Mouse (Mus musculus) bone marrow macrophage, adult 2 months (primary cell): ENCODE data around the gene Cenpa. TPM values are rescaled to one million over a fixed set of nuclear protein-coding genes. Genes with fewer than 3 reads are reported as not detected.

Experiments used
- H3K27ac ChIP-seq: 2 replicates; pipeline ENCODE4 v1.5.1; 2012; ENCODE audit warnings: low read depth, low read length; ENCODE audit not compliant: insufficient read depth
- H3K4me1 ChIP-seq: 2 replicates; pipeline ENCODE4 v1.6.1; 2012; ENCODE audit warnings: low read length; ENCODE audit not compliant: control insufficient read depth, insufficient read depth
- H3K4me3 ChIP-seq: 2 replicates; pipeline ENCODE4 v1.5.1; 2012; ENCODE audit warnings: mild to moderate bottlenecking, low read length, moderate library complexity; ENCODE audit not compliant: insufficient read depth
- CTCF ChIP-seq: IDR thresholded peaks from 2 replicates; pipeline ENCODE4 v1.5.1; 2012; ENCODE audit warnings: low read depth, mild to moderate bottlenecking, low read length, moderate library complexity
- POLR2A ChIP-seq: IDR thresholded peaks from 2 replicates; pipeline ENCODE4 v1.6.1; 2012; ENCODE audit warnings: mild to moderate bottlenecking, low read depth, low read length, borderline replicate concordance
- polyA plus RNA-seq: library from polyadenylated mRNA; stranded (reverse); fragments of >200 nt; gene quantifications from 2 replicates; pipeline ENCODE4 v1.2.4, GENCODE M21; 2012; ENCODE audit not compliant: missing spikeins, insufficient read depth, insufficient read length

The Cenpa gene
- polyA plus RNA-seq, 1 experiment = 81.0 TPM

DNA sequence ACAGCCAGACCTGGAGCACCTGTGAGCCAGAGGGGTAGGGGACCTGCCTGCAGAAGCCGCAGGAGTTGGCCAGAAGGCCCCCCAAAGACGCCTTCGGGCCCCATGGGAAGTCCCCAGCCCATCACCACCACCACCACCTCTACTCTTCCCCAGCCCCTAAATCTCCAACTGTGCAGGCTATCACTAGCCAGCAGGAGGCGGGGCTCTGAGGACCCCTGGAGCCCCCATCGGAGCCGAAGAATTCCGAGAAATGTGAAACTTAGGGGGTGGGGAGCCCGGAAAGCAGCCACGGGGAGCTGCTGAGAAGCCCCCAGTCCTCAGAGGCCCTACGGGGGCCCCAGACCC lies 43.8 kb upstream of the Cenpa start:
- H3K4me1 ChIP-seq = peaks cover 8% of the 10 kb centered on the region
- H3K27ac ChIP-seq = no peak overlapping the region
- peak overlapping the region; percentile 6 for H3K4me3 ChIP-seq
- no peak for TF ChIP-seq CTCF

DNA sequence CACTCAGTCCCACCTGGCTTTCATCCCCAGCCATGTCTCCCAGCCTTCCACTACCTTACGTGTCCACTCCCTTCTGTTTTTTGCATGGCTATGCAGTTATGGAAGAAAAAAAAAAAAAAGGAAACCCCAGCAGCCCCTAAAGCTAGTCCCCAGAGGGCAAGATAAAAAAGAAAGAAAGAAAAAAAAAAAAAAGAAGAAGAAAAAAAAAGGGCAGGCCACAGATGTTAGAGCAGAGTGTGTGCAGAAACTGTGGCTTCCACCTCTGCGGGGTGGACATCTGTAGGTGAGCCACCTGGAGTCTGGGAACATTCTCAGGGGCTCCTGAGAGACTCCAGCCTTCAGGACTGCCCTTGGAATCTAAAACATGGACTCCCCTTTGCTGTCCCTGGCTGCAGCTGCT lies 43.2 kb upstream of the Cenpa start:
- Histone ChIP-seq H3K4me1 (peaks cover 8% of the 10 kb centered on the region), H3K4me3 (no peak overlapping the region), H3K27ac (no peak overlapping the region)
- no peak for TF ChIP-seq POLR2A
- no peak for TF ChIP-seq CTCF

GRCm38 (mm10) chr5:30624311-30624710 lies 42.3 kb upstream of the Cenpa start:
- Histone ChIP-seq H3K4me1 (peaks cover 8% of the 10 kb centered on the region), H3K27ac (no peak overlapping the region), H3K4me3 (no peak overlapping the region)
- TF ChIP-seq POLR2A (no peak), CTCF (no peak)

DNA sequence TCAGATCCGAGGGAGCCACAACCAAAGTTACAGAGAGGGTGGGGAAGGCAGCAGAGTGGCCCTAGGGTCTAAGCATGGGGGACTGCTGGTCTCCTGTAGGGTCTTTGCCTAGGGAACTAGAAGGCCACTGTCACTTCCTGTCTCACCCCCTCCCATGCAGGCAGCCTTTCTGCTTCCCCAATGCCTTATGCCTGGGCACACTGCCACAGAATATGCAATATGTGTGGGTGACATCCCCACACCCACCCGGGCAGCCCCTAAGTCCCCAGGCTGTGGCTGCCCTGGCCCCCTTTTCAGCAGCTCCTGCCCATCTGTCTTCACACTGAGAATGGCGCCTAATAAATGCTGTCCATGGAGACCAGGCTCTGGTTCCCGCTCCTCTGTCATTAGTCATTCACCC lies 41.7 kb upstream of the Cenpa start:
- no peak for TF ChIP-seq POLR2A
- TF ChIP-seq CTCF = no peak

DNA sequence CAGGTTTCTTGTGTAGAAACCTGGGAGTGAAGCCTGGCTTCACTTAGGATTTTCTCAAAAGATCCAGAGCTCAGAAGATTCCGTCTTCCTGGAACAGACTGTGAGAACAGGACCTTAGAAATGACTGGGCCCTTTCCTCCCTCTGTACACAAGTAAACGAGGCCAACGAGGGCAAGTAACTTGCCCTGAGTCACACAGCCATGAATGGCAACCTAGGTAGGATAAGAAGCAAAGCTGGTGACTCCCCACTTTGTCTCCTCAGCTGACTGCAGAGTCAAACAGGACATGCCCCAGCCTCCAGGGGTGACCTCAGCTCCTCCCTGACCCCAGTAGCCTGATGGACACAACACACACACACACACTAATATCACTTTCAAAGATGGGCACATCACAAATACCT lies 41.2 kb upstream of the Cenpa start:
- H3K4me1 ChIP-seq = peaks cover 8% of the 10 kb centered on the region
- no peak overlapping the region for H3K4me3 ChIP-seq
- no peak overlapping the region for H3K27ac ChIP-seq
- TF ChIP-seq POLR2A (no peak), CTCF (no peak)

More for the DNA sequence above, 41.7 kb upstream of the Cenpa start:
- Histone ChIP-seq H3K4me3 (no peak overlapping the region), H3K4me1 (peaks cover 8% of the 10 kb centered on the region), H3K27ac (no peak overlapping the region)

- no peak overlapping the region for H3K27ac ChIP-seq
- H3K4me1 ChIP-seq = peaks cover 8% of the 10 kb centered on the region
- TF ChIP-seq CTCF (no peak), POLR2A (no peak)
- H3K4me3 ChIP-seq = no peak overlapping the region
These were observed 40.1 kb upstream of the Cenpa start for GRCm38 (mm10) chr5:30626331-30627105.

DNA sequence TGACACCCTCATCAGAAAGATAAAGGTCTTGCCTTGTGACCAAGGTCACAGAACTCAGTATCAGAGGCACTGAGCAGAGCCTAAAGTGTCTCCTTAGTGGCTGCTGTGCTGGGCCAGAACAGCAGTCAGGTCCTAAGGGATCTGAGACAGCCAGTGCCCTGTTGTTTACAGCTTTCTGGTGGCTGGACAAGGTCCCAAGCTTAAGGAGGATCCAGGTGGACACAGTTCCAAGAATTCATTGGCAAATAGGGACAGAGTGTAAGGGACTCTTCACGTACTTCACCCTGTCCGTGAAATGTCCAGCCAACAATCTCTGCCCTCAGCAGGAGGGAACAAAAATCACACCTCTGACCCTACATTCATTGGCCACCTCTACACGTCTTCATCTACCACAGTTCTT lies 38.1 kb upstream of the Cenpa start:
- TF ChIP-seq POLR2A (no peak), CTCF (no peak)
- no peak overlapping the region for H3K27ac ChIP-seq
- H3K4me1 ChIP-seq = peaks cover 8% of the 10 kb centered on the region
- H3K4me3 ChIP-seq = no peak overlapping the region

GRCm38 (mm10) chr5:30630401-30630800 lies 36.2 kb upstream of the Cenpa start:
- Histone ChIP-seq H3K4me1 (no peaks in the 10 kb centered on the region), H3K27ac (no peak overlapping the region), H3K4me3 (no peak overlapping the region)
- no peak for TF ChIP-seq CTCF
- no peak for TF ChIP-seq POLR2A

DNA sequence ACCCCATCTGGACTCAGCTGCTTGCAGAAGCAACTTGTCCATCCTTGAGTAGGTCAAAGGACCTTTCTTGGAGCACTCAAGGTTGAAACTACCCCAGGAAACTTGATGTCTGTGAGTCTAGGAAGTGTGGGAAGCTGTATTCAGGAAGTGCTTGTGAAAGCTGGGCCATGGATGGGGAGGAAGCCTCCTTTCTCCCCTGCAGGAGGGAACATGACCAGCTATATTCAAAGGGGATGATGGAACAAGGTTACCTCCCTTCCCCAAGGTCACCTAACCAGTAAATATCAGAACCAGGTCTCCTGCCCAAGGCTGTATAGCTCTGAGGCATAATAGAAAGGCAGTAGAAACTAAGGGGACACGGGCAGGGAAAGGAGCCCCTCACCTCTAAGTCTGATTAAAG lies 34.4 kb upstream of the Cenpa start:
- Histone ChIP-seq H3K27ac (no peak overlapping the region), H3K4me3 (no peak overlapping the region), H3K4me1 (no peaks in the 10 kb centered on the region)
- TF ChIP-seq POLR2A (no peak), CTCF (no peak)

- no peak for TF ChIP-seq CTCF
- no peak for TF ChIP-seq POLR2A
- no peak overlapping the region for H3K27ac ChIP-seq
- peaks cover 3% of the 10 kb centered on the region for H3K4me1 ChIP-seq
- no peak overlapping the region for H3K4me3 ChIP-seq
These were observed 29.6 kb upstream of the Cenpa start for GRCm38 (mm10) chr5:30636994-30637393.
